Mouse (Mus musculus) intestine, embryonic 16.5 days (tissue): ENCODE results near the gene Gpatch11. TPM values are rescaled to one million over a fixed set of nuclear protein-coding genes. Genes with fewer than 3 reads are reported as not detected.

Source experiments
- ATAC-seq: fragments of 200-750 bp; cut with Nextera tagmentation; 2 replicates; pipeline ENCODE4 v1.8.0; 2017; ENCODE audit warnings: moderate TSS enrichment, moderate library complexity
- H3K27ac ChIP-seq: fragments of 300-500 bp; sonication (generic); 2 replicates; pipeline ENCODE4 v1.5.1; 2014; ENCODE audit warnings: mild to moderate bottlenecking, low read length
- H3K27me3 ChIP-seq: fragments of 300-500 bp; sonication (generic); replicated peaks from 2 replicates; pipeline ENCODE4 v1.6.1; 2014; ENCODE audit warnings: low read length, control low read depth, mixed read lengths; ENCODE audit not compliant: control insufficient read depth, insufficient read depth
- H3K36me3 ChIP-seq: fragments of 300-500 bp; sonication (generic); 2 replicates; pipeline ENCODE4 v1.6.1; 2014; ENCODE audit warnings: low read length, control low read depth; ENCODE audit not compliant: control insufficient read depth, insufficient read depth
- H3K4me1 ChIP-seq: fragments of 300-500 bp; sonication (generic); 2 replicates; pipeline ENCODE4 v1.6.1; 2014; ENCODE audit warnings: low read length, control low read depth, mixed read lengths; ENCODE audit not compliant: control insufficient read depth, insufficient read depth
- H3K4me2 ChIP-seq: fragments of 300-500 bp; sonication (generic); 2 replicates; pipeline ENCODE4 v1.6.1; 2014; ENCODE audit warnings: low read depth, low read length, control low read depth
- H3K4me3 ChIP-seq: fragments of 300-500 bp; sonication (generic); 2 replicates; pipeline ENCODE4 v1.5.1; 2014; ENCODE audit warnings: mild to moderate bottlenecking, low read length
- H3K9ac ChIP-seq: fragments of 300-500 bp; sonication (generic); 2 replicates; pipeline ENCODE4 v1.6.1; 2014; ENCODE audit warnings: low read depth, low read length
- H3K9me3 ChIP-seq: fragments of 300-500 bp; sonication (generic); 2 replicates; pipeline ENCODE4 v1.6.1; 2016; ENCODE audit warnings: low read length, control low read depth; ENCODE audit not compliant: control insufficient read depth
- WGBS: fragments of 180-500 bp; shearing (Covaris S2); extraction: QIAGEN DNeasy Blood & Tissue Kit; methylation state at CpG from one replicate; pipeline ENCODE4 v1.1.7; 2014; 5-methylcytosine and 5-hydroxymethylcytosine counted together
- polyA plus RNA-seq: library from polyadenylated mRNA; unstranded; fragments of >200 nt; fragmentation: Nextera tagmentation; extraction: Ambion mirVana; gene quantifications from 2 replicates; pipeline ENCODE4 v1.2.1, GENCODE M21; 2015

The Gpatch11 gene
- polyA plus RNA-seq, 1 experiment from 2014 or later = 47.1 TPM

GRCm38 (mm10) chr17:78824346-78824745, 11.0 kb upstream of the Gpatch11 start:
- H3K27ac ChIP-seq = no peak overlapping the region
- H3K27me3 ChIP-seq = no peaks in the 10 kb centered on the region
- no peaks in the 10 kb centered on the region; the same call in 1 of the 2 replicates for H3K36me3 ChIP-seq
- H3K9ac ChIP-seq = no peak overlapping the region
- H3K9me3 ChIP-seq = no peaks in the 10 kb centered on the region
- no peak for ATAC-seq
- WGBS = 92% methylated on average over 13 of the region's 13 CpGs
- H3K4me2 ChIP-seq = no peak overlapping the region
- H3K4me3 ChIP-seq = no peak overlapping the region
- H3K4me1 ChIP-seq = no peaks in the 10 kb centered on the region

GRCm38 (mm10) chr17:78836056-78836455, 689 bp downstream of the Gpatch11 start:
- Histone ChIP-seq H3K36me3 (peaks cover 15% of the 10 kb centered on the region), H3K9me3 (no peaks in the 10 kb centered on the region), H3K27me3 (no peaks in the 10 kb centered on the region), H3K27ac (peak overlapping the region; percentile 92), H3K4me3 (peak overlapping the region; percentile 86), H3K4me1 (no peaks in the 10 kb centered on the region), H3K9ac (peak overlapping the region; percentile 75), H3K4me2 (peak overlapping the region; percentile 75)
- no peak for ATAC-seq
- WGBS = 28% methylated on average over 2 of the region's 2 CpGs

DNA sequence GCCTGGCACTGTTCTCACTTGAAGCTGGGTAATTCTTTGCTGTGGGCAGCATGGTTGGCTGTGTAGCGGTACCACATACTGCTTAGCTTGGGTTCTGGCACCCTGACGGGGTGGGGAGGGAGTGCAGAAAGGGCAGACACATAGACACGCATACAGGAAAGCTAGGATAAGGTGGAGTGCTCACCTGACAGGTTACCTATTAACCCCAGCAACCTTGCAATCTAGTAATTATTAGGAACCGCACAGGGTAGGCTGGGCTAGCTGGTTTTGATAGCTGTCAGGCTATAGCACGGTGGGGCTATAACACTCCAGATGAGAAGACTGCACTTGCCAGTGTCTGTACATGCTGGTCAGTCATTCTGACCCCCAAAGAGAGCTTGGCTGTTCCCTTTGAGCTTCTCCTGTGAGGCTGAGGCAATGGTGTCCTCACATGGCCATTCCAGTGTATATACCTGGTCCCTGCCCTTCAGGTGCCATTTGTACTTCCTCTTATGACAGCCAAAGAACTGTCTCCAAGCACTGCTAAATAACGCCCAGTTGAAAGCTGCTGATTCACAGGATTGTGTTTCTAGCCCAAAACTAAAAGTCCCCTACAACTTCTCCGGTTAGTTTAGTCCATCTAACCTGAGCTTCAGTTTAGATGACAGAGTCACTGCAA, 7.0 kb downstream of the Gpatch11 start:
- Histone ChIP-seq H3K4me3 (no peak overlapping the region), H3K27me3 (no peaks in the 10 kb centered on the region), H3K27ac (peak overlapping the region; percentile 59; the same call in 1 of the 2 replicates), H3K4me2 (no peak overlapping the region), H3K9ac (no peak overlapping the region), H3K9me3 (no peaks in the 10 kb centered on the region), H3K36me3 (peaks cover 27% of the 10 kb centered on the region), H3K4me1 (no peaks in the 10 kb centered on the region)
- WGBS = 69% methylated on average over 7 of the region's 7 CpGs
- peak; percentile 95 for ATAC-seq

- Histone ChIP-seq H3K9ac (no peak overlapping the region), H3K4me1 (no peaks in the 10 kb centered on the region), H3K4me3 (no peak overlapping the region), H3K9me3 (no peaks in the 10 kb centered on the region), H3K36me3 (peaks cover 3% of the 10 kb centered on the region; the same call in 1 of the 2 replicates), H3K27ac (no peak overlapping the region), H3K4me2 (no peak overlapping the region), H3K27me3 (no peaks in the 10 kb centered on the region)
- WGBS = 87% methylated on average over 10 of the region's 10 CpGs
- no peak for ATAC-seq
These were observed 20.9 kb downstream of the Gpatch11 start for GRCm38 (mm10) chr17:78856243-78856642.

DNA sequence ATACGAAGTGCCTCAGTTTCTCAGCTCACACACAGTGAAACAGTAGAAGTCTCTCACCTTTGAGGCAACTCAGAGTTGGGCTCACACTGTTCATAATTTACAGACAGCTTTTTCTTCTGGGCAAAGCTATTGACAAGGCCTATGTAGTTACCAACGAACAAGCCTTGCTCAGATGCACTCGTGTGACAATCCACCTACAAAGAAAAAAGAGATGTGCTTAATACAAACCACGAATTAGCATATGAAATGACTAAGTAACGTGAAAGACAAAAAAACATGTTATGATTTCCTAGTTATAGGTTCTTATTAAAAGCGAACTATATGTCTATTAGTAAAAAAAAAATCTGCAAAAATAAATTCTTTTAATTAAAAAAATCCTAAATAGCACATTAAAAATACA, 38.5 kb downstream of the Gpatch11 start:
- no peaks in the 10 kb centered on the region; the same call in 1 of the 2 replicates for H3K36me3 ChIP-seq
- ATAC-seq = no peak
- WGBS = 89% methylated on average over 6 of the region's 6 CpGs

DNA sequence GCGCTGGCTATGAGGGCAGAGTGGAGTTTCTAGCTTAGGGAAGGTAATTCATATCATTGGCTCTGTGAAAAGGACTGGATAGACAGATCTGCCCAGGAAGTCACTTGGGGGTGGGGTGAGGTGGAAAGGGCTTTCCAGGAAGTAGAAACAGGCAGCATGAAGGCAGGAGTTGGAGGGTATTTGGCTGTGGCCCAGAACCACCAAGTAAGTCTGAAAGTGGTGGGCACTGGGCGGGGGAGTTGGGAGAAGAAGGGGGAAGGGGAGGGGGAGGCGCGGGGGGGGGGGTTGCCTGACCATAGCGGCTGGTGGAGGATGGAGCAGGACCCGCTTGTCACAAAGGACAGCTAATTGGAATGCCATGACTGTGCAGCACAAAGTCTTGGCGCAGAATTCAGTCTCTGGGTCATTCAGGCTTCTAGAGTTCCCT, 46.5 kb downstream of the Gpatch11 start:
- WGBS = 9% methylated on average over 6 of the region's 7 CpGs

More for the DNA sequence above, 38.5 kb downstream of the Gpatch11 start:
- H3K4me3 ChIP-seq = no peak overlapping the region
- no peak overlapping the region for H3K27ac ChIP-seq
- H3K9me3 ChIP-seq = no peaks in the 10 kb centered on the region
- H3K9ac ChIP-seq = no peak overlapping the region
- H3K4me2 ChIP-seq = no peak overlapping the region
- no peaks in the 10 kb centered on the region for H3K27me3 ChIP-seq
- H3K4me1 ChIP-seq = no peaks in the 10 kb centered on the region

GRCm38 (mm10) chr17:78882401-78883112, 47.2 kb downstream of the Gpatch11 start, which contains the start of gene Eif2ak2:
TSS of gene Eif2ak2 (minus strand) at chr17:78882573.
- Histone ChIP-seq H3K9me3 (no peaks in the 10 kb centered on the region), H3K27me3 (no peaks in the 10 kb centered on the region), H3K4me1 (peaks cover 8% of the 10 kb centered on the region), H3K27ac (peak within 1 kb of the TSS; percentile 88), H3K36me3 (no peaks in the 10 kb centered on the region), H3K4me2 (peak within 1 kb of the TSS; percentile 59), H3K9ac (peak within 1 kb of the TSS; percentile 72), H3K4me3 (peak within 1 kb of the TSS; percentile 69)
- 1% methylated on average over 28 of the region's 28 CpGs for WGBS
- ATAC-seq = peak; percentile 100

More for the DNA sequence above, 46.5 kb downstream of the Gpatch11 start:
- no peaks in the 10 kb centered on the region for H3K27me3 ChIP-seq
- H3K4me1 ChIP-seq = peaks cover 8% of the 10 kb centered on the region
- no peaks in the 10 kb centered on the region for H3K9me3 ChIP-seq
- H3K4me3 ChIP-seq = peak overlapping the region; percentile 69
- peak overlapping the region; percentile 59 for H3K4me2 ChIP-seq
- H3K27ac ChIP-seq = peak overlapping the region; percentile 88
- H3K9ac ChIP-seq = peak overlapping the region; percentile 72
- peak; percentile 57 for ATAC-seq
- no peaks in the 10 kb centered on the region for H3K36me3 ChIP-seq

- H3K4me2 ChIP-seq = no peak overlapping the region
- H3K36me3 ChIP-seq = no peaks in the 10 kb centered on the region
- no peaks in the 10 kb centered on the region for H3K27me3 ChIP-seq
- H3K9me3 ChIP-seq = no peaks in the 10 kb centered on the region
- 92% methylated on average over 4 of the region's 4 CpGs for WGBS
- H3K27ac ChIP-seq = no peak overlapping the region
- H3K4me3 ChIP-seq = no peak overlapping the region
- no peak overlapping the region for H3K9ac ChIP-seq
- no peak for ATAC-seq
- H3K4me1 ChIP-seq = peaks cover 8% of the 10 kb centered on the region
These were observed 47.9 kb downstream of the Gpatch11 start for GRCm38 (mm10) chr17:78883291-78883690.

DNA sequence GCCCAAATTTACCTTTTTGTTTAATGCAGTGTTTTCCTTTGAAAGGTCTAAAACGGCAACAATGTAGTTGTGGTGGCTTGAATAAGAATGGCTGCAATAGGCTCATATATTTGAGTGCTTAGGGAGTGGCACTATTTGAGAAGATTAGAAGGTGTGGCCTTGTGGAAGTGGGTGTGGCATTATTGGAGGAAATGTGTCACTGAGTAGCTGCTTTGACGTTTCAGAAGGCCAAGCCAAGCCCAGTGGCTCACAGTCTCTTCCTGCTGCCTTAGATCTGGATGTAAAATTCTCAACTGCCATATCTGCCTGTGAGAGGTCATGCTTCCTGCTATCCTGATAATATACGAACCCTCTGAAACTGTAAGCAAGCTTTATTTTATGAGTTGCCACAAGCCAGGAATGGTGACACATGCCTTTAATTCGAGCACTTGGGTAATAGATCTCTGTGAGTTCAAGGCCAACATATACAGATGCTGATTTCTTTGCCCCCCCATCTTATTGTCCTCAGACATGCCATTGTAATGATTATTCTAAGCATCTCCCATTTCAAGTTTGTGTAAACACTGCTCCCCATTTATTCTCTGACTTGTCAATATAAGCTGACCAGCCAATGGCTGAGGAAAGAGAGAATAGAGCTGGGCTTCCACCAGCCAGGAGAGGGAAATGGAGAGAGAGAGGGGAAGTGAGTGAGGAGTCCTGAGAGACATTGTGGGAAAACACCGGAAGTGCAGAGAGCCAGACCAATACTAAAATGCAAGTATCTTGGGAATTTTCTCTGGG, 50.1 kb downstream of the Gpatch11 start:
- no peak for ATAC-seq

More for the DNA sequence above, 50.1 kb downstream of the Gpatch11 start:
- H3K4me1 ChIP-seq = peaks cover 8% of the 10 kb centered on the region
- no peak overlapping the region for H3K4me2 ChIP-seq
- H3K27ac ChIP-seq = no peak overlapping the region
- WGBS = 85% methylated on average over 5 of the region's 5 CpGs
- no peak overlapping the region for H3K4me3 ChIP-seq
- H3K36me3 ChIP-seq = no peaks in the 10 kb centered on the region
- H3K9ac ChIP-seq = no peak overlapping the region
- H3K27me3 ChIP-seq = no peaks in the 10 kb centered on the region
- no peaks in the 10 kb centered on the region for H3K9me3 ChIP-seq
